Mouse (Mus musculus) limb, embryonic 15.5 days (tissue): ENCODE results near the gene Aplf. TPM values are rescaled to one million over a fixed set of nuclear protein-coding genes. Genes with fewer than 3 reads are reported as not detected.

Experiments used
- ATAC-seq: fragments of 200-750 bp; cut with Nextera tagmentation; 2 replicates; pipeline ENCODE4 v1.8.0; 2017; ENCODE audit warnings: low read depth, moderate TSS enrichment; ENCODE audit not compliant: insufficient number of reproducible peaks, low FRiP score, low TSS enrichment
- H3K27ac ChIP-seq: fragments of 300-500 bp; sonication (generic); 2 replicates; pipeline ENCODE4 v1.5.1; 2015; ENCODE audit warnings: moderate library complexity, mild to moderate bottlenecking, inconsistent platforms
- H3K27me3 ChIP-seq: fragments of 300-500 bp; sonication (generic); 2 replicates; pipeline ENCODE4 v1.6.1; 2015; ENCODE audit warnings: inconsistent platforms
- H3K36me3 ChIP-seq: fragments of 300-500 bp; sonication (generic); 2 replicates; pipeline ENCODE4 v1.6.1; 2015; ENCODE audit warnings: inconsistent platforms
- H3K4me1 ChIP-seq: fragments of 300-500 bp; sonication (generic); 2 replicates; pipeline ENCODE4 v1.6.1; 2015; ENCODE audit warnings: inconsistent platforms
- H3K4me2 ChIP-seq: fragments of 300-500 bp; sonication (generic); 2 replicates; pipeline ENCODE4 v1.6.1; 2015; ENCODE audit warnings: mild to moderate bottlenecking, inconsistent platforms
- H3K4me3 ChIP-seq: fragments of 300-500 bp; sonication (generic); 2 replicates; pipeline ENCODE4 v1.5.1; 2015; ENCODE audit warnings: mild to moderate bottlenecking, inconsistent platforms
- H3K9ac ChIP-seq: fragments of 300-500 bp; sonication (generic); 2 replicates; pipeline ENCODE4 v1.6.1; 2015; ENCODE audit warnings: inconsistent platforms
- H3K9me3 ChIP-seq: fragments of 300-500 bp; sonication (generic); 2 replicates; pipeline ENCODE4 v1.6.1; 2016; ENCODE audit warnings: inconsistent platforms
- WGBS: fragments of 180-500 bp; shearing (Covaris S2); methylation state at CpG from one replicate; pipeline ENCODE4 v1.1.7; 2015; 5-methylcytosine and 5-hydroxymethylcytosine counted together
- polyA plus RNA-seq: library from polyadenylated mRNA; unstranded; fragments of >200 nt; fragmentation: Nextera tagmentation; extraction: Ambion mirVana; gene quantifications from 2 replicates; pipeline ENCODE4 v1.2.1, GENCODE M21; 2015

The Aplf gene
- polyA plus RNA-seq, 1 experiment from 2014 or later, result 15.1 TPM

DNA sequence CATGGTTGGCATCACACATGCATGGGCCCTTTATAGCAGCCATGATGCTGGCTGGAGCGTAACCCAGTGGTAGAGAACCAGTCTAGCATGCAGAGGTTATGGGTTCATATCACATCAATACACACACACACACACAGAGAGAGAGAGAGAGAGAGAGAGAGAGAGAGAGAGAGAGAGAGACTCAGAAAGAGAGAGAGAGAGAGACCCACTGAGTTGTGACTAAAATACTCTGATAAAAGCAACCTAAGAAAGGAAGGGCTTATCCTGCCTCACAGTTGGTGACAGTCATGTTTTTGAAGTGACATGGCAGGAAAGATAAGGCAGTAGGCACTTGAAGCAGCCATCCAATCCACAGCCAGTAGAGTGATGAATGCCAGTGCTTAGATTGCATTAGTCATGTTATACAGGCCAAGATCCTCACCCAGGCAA lies 88.8 kb downstream of the Aplf start:
- no peaks in the 10 kb centered on the region for H3K36me3 ChIP-seq
- no peaks in the 10 kb centered on the region for H3K9me3 ChIP-seq
- H3K4me3 ChIP-seq, result no peak overlapping the region
- H3K4me1 ChIP-seq, result peaks cover 11% of the 10 kb centered on the region
- no peak for ATAC-seq
- 97% methylated on average over 1 of the region's 1 CpGs for WGBS
- H3K27me3 ChIP-seq, result peaks cover under 1% of the 10 kb centered on the region; the same call in 1 of the 2 replicates
- H3K4me2 ChIP-seq, result no peak overlapping the region
- no peak overlapping the region for H3K9ac ChIP-seq
- no peak overlapping the region for H3K27ac ChIP-seq

GRCm38 (mm10) chr6:87582456-87582855 lies 89.5 kb downstream of the Aplf start:
- Histone ChIP-seq H3K4me3 (no peak overlapping the region), H3K4me2 (no peak overlapping the region), H3K9me3 (no peaks in the 10 kb centered on the region), H3K9ac (no peak overlapping the region), H3K27me3 (no peaks in the 10 kb centered on the region), H3K4me1 (peaks cover 11% of the 10 kb centered on the region), H3K36me3 (no peaks in the 10 kb centered on the region), H3K27ac (peak overlapping the region; percentile 61)
- peak; percentile 52; the same call in 1 of the 2 replicates for ATAC-seq
- 38% methylated on average over 6 of the region's 6 CpGs for WGBS

DNA sequence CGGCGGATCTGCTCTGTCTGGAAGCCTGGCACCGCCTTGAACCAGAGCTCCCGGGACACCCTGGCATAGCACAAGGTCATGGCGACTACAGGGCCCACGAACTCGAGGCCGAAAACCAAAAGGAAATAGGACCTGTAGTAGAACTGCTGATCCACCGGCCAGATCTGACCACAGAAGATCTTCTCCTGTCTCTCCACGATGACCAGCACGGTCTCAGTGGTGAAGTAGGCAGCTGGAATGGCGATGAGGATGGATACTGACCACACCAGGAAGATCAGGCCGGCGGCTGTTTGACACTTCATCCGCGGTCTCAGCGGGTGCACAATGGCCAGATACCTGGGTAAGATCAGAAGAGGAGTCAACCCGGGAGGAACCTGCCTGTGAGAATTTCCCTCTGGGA lies 90.4 kb downstream of the Aplf start:
- peaks cover 13% of the 10 kb centered on the region for H3K4me1 ChIP-seq
- no peaks in the 10 kb centered on the region for H3K27me3 ChIP-seq
- H3K36me3 ChIP-seq, result no peaks in the 10 kb centered on the region
- H3K9me3 ChIP-seq, result no peaks in the 10 kb centered on the region
- H3K4me2 ChIP-seq, result no peak overlapping the region
- no peak for ATAC-seq
- no peak overlapping the region for H3K4me3 ChIP-seq
- no peak overlapping the region for H3K27ac ChIP-seq
- H3K9ac ChIP-seq, result no peak overlapping the region
- WGBS, result 88% methylated on average over 18 of the region's 18 CpGs

DNA sequence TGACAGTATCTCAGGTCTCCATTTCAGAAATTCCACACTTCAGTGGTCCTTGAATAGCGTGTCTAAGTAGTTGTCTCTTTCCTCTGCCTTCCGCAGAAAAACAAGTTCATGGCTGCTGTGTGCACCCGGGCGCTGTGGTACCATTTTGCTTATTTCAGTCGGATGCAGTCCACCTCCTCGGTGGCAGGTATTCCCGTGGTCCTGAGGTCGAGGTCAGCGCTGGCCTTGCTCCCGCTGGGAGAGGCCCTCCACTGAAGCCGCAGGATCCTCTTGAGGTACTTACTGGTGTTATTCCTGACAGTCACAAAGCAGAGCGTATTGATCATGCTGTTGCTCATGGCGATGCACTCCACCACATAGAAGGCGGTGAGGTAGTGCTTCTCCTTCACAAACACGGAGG lies 90.9 kb downstream of the Aplf start:
- no peak for ATAC-seq
- 90% methylated on average over 15 of the region's 15 CpGs for whole genome bisulfite sequencing

More for the DNA sequence above, 90.9 kb downstream of the Aplf start:
- no peaks in the 10 kb centered on the region for H3K27me3 ChIP-seq
- no peak overlapping the region for H3K27ac ChIP-seq
- H3K36me3 ChIP-seq, result no peaks in the 10 kb centered on the region
- H3K9ac ChIP-seq, result no peak overlapping the region
- H3K9me3 ChIP-seq, result no peaks in the 10 kb centered on the region
- peaks cover 15% of the 10 kb centered on the region for H3K4me1 ChIP-seq
- no peak overlapping the region for H3K4me3 ChIP-seq
- no peak overlapping the region for H3K4me2 ChIP-seq

Other genes starting within 250 kb of the Aplf start
- gene Bmp10, start 243.2 kb downstream of the Aplf start, polyA plus RNA-seq, result not detected in 2 replicates
- gene Arhgap25, start 138.9 kb downstream of the Aplf start, polyA plus RNA-seq, result 7.6 and 8.4 TPM in 2 replicates
- 5.1 and 5.3 TPM in 2 replicates for gene Prokr1, start 81.5 kb downstream of the Aplf start, polyA plus RNA-seq
- gene Efcc1, start 58.7 kb upstream of the Aplf start, polyA plus RNA-seq, result 0.97 and 1.2 TPM in 2 replicates
- gene Gp9, start 105.9 kb upstream of the Aplf start, polyA plus RNA-seq, result 0.97 and 1.3 TPM in 2 replicates
- 11.9 and 12.5 TPM in 2 replicates for gene Rab43, start 140.0 kb upstream of the Aplf start, polyA plus RNA-seq
- gene Gm45140, start 163.6 kb upstream of the Aplf start, polyA plus RNA-seq, result 3.0 and 5.1 TPM in 2 replicates
- 36.4 and 45.6 TPM in 2 replicates for gene Isy1, start 166.6 kb upstream of the Aplf start, polyA plus RNA-seq
- 1,091 and 1,093 TPM in 2 replicates for gene Cnbp, start 178.9 kb upstream of the Aplf start, polyA plus RNA-seq
- 183 and 189 TPM in 2 replicates for gene Copg1, start 215.6 kb upstream of the Aplf start, polyA plus RNA-seq
- 48.8 and 49.8 TPM in 2 replicates for gene Hmces, start 241.7 kb upstream of the Aplf start, polyA plus RNA-seq